Mouse (Mus musculus) layer of hippocampus, adult 2 months (tissue): ENCODE data around the gene Hoxc10. TPM values are rescaled to one million over a fixed set of nuclear protein-coding genes. Genes with fewer than 3 reads are reported as not detected.

Source experiments
- DNase-seq, 2 experiments: peaks; one replicate each; pipeline ENCODE4 v3.0.0; 2022; ENCODE audit warnings: low spot score in 2 of 2
- H3K27ac ChIP-seq: fragments of 200-600 bp; 2 replicates; pipeline ENCODE4 v1.8.1; 2022
- H3K4me3 ChIP-seq: fragments of 200-600 bp; 2 replicates; pipeline ENCODE4 v1.8.1; 2022; ENCODE audit warnings: mild to moderate bottlenecking
- CTCF ChIP-seq: fragments of 200-600 bp; conservative IDR thresholded peaks from 2 replicates; pipeline ENCODE4 v1.8.1; 2022; ENCODE audit warnings: antibody characterized with exemption, mild to moderate bottlenecking, moderate library complexity
- total RNA-seq, 2 experiments: library from RNA; stranded (reverse); gene quantifications; 2 replicates each; pipeline ENCODE4 v1.2.3; 2021

Gene Hoxc10
- total RNA-seq, 2 experiments from 2014 or later = not detected

DNA sequence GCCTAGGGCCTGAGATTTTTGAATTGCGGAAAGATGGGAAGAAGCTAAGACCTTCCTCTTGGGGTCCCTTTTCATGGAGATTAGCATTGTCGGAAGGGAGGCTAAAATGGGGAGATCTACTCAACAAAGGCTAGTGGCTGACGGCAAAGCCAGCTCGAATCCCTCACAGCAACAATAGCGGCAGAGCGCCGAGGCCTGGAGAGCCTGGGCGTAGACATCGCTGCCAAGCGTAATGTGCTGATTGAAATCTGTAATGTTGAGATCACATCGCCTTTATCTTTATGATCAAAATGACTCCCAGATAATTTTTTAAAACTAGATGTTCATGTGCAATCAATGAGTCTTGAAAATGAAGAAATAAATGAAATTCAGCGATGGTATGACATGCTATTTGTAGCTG, 32.2 kb upstream of the Hoxc10 start:
- no peak for TF ChIP-seq CTCF
- H3K4me3 ChIP-seq = no peak overlapping the region
- DNase-seq = no peak
- H3K27ac ChIP-seq = no peak overlapping the region

- no peak for TF ChIP-seq CTCF
- H3K4me3 ChIP-seq = no peak overlapping the region
- H3K27ac ChIP-seq = no peak overlapping the region
- no peak for DNase-seq
Measured at GRCm38 (mm10) chr15:102934897-102935296, 31.7 kb upstream of the Hoxc10 start.

- no peak for TF ChIP-seq CTCF
- H3K4me3 ChIP-seq = no peak within 1 kb of the TSS
- DNase-seq = no peak
- H3K27ac ChIP-seq = no peak within 1 kb of the TSS
Measured at GRCm38 (mm10) chr15:102936279-102936972, 30.2 kb upstream of the Hoxc10 start, which contains the start of gene Hoxc12. Gene Hoxc12 (plus strand): TSS chr15:102936757.

- H3K4me3 ChIP-seq = no peak overlapping the region
- no peak for TF ChIP-seq CTCF
- DNase-seq = no peak
Measured at GRCm38 (mm10) chr15:102937036-102937666, 29.4 kb upstream of the Hoxc10 start.

GRCm38 (mm10) chr15:102939256-102940155, 27.1 kb upstream of the Hoxc10 start:
- Histone ChIP-seq H3K4me3 (no peak overlapping the region), H3K27ac (no peak overlapping the region)
- no peak for TF ChIP-seq CTCF
- no peak for DNase-seq

More at GRCm38 (mm10) chr15:102937036-102937666, 29.4 kb upstream of the Hoxc10 start:
- no peak overlapping the region for H3K27ac ChIP-seq

DNA sequence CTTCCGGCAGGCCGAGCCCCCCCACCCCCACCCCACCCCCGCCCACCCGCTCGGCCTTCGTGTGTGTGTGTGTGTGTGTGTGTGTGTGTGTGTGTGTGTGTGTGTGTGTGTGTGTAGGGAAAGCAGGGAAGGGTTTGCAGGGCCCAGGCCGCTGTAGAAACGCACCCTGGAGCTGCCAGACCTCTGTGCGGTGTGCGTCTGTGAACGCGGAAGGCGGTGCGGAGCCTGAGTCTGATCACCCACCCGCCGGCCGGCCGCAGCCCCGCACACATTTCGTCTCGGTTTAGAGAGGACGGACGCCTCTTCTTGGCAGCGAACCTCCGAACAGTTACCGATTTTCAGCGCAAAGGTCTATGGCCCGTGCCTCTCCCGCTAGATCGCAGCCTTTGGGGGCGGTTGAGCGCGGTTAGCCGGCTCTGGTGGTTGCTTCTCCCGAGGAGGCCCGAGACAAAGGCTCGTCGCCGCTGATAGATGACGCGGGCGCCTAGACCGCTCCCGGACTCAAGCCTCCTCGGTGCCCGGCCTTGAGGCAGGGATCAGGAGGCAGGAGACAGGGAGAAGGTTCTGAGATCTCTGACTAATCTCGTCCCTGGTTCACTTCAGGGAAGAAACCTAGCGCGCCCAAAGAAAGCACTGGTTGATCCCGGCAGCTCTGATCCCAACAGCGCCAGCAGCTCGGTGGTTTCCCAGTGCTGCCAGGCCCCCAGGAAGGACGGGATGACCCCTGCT, 23.7 kb upstream of the Hoxc10 start:
- H3K27ac ChIP-seq = no peak overlapping the region
- DNase-seq = no peak
- no peak overlapping the region for H3K4me3 ChIP-seq
- no peak for TF ChIP-seq CTCF

GRCm38 (mm10) chr15:102943468-102943813, 23.2 kb upstream of the Hoxc10 start:
- Histone ChIP-seq H3K4me3 (no peak overlapping the region), H3K27ac (no peak overlapping the region)
- DNase-seq = no peak
- TF ChIP-seq CTCF = no peak

DNA sequence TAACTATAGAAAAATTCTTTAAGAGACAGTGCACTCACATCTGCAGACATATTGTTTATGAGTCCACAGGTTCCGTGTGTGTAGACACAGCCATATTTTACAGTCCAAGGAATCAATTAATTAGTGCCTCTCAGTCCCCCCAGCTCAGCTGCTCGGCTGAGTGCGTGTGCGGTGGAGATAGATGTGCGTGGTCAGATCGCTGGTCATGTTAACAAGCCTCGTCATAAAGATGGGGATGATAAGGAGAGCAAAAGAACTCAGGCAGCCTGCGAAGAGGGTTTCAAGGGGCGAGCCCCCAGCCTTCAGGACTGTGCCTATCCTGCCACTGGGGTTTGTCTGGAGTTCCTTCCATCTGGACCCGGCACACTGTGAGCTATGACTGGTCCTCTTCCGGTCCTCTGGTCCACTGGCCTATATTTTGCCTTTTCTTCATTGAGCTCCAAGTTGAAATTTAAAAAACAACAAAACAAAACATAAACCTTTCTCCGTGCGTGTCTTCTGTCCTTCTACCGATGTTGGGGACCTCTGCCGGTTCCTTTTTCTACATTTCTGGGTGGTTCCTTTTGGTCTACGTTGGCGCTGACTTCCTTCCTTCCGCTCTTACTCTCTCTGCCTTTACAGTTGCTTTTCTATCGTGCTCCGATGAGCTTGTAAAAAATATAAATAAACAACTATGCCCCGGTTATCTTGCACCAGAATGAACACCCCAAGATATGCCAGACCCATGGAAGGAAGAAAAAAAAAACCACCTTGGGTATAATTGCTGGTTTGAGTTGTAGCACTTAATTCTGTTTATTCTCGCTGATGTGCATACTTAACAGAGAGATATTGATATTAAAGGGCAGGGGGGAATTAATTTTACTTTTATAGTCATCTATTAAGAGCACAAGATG, 21.2 kb upstream of the Hoxc10 start:
- Histone ChIP-seq H3K27ac (no peak overlapping the region), H3K4me3 (no peak overlapping the region)
- DNase-seq = no peak
- no peak for TF ChIP-seq CTCF

GRCm38 (mm10) chr15:102947276-102947675, 19.3 kb upstream of the Hoxc10 start:
- TF ChIP-seq CTCF = no peak
- H3K27ac ChIP-seq = no peak overlapping the region
- DNase-seq = no peak
- no peak overlapping the region for H3K4me3 ChIP-seq

GRCm38 (mm10) chr15:102948842-102949241, 17.8 kb upstream of the Hoxc10 start:
- Histone ChIP-seq H3K4me3 (no peak overlapping the region), H3K27ac (no peak overlapping the region)
- DNase-seq = no peak
- TF ChIP-seq CTCF = no peak

- no peak for DNase-seq
- no peak overlapping the region for H3K27ac ChIP-seq
- TF ChIP-seq CTCF = no peak
- H3K4me3 ChIP-seq = no peak overlapping the region
Measured at GRCm38 (mm10) chr15:102949696-102950095, 16.9 kb upstream of the Hoxc10 start.

DNA sequence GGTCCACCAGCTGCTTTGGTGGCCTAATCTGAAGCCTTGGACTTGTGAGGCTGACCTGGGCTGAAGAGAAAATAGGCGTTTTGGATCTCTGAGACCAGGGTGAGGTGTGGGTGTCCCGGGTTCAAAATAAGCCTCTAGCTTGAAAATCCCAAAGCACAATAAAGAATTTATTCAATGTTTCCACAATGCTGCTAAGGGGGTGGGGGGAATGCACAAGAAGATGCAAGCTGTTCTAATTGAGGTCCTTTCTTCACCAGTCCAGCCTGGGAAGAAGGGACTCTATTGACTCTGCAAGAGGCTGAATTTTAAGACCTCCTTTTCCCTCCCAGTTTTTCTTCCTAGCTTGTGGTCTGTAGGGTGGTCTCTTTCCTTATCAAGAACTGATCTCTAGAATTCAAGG, 15.7 kb upstream of the Hoxc10 start:
- no peak overlapping the region for H3K4me3 ChIP-seq
- no peak for TF ChIP-seq CTCF
- DNase-seq = no peak
- H3K27ac ChIP-seq = no peak overlapping the region
